Mouse (Mus musculus) MEL (cell line): ENCODE measurements around the gene Nkd1. TPM values are rescaled to one million over a fixed set of nuclear protein-coding genes. Genes with fewer than 3 reads are reported as not detected.
A peak's percentile ranks its signal among the peaks of the same experiment; 100 is the strongest.

ENCODE experiments used
- DNase-seq: peaks from one replicate; pipeline ENCODE4 v3.0.0; 2011; ENCODE audit warnings: low read depth, low spot score
- H3K27ac ChIP-seq: 2 replicates; pipeline ENCODE4 v1.5.1; 2012; ENCODE audit warnings: low read depth, mild to moderate bottlenecking, control low read depth, low read length, moderate library complexity; ENCODE audit not compliant: control insufficient read depth
- H3K27me3 ChIP-seq, 2 experiments: fragments of 150-350 bp in 1 of 2; sonication (generic) in 1 of 2; 2 replicates each; pipeline ENCODE4 v1.6.1; 2012; ENCODE audit warnings: low read length in 2 of 2, mild to moderate bottlenecking in 2 of 2, improper control_type of control experiment in 1 of 2, moderate library complexity in 1 of 2; ENCODE audit not compliant: insufficient read depth in 2 of 2, control insufficient read depth in 1 of 2
- H3K36me3 ChIP-seq, 2 experiments: 2 replicates each; pipeline ENCODE4 v1.6.1; 2012 to 2014; ENCODE audit warnings: low read length in 2 of 2, improper control_type of control experiment in 1 of 2, inconsistent platforms in 1 of 2, mild to moderate bottlenecking in 1 of 2; ENCODE audit not compliant: insufficient read depth in 2 of 2, control insufficient read depth in 1 of 2
- H3K4me1 ChIP-seq, 2 experiments: fragments of 150-350 bp in 1 of 2; sonication (generic) in 1 of 2; 2 replicates each; pipeline ENCODE4 v1.6.1; 2012; ENCODE audit warnings: low read length in 2 of 2, improper control_type of control experiment in 1 of 2, mild to moderate bottlenecking in 1 of 2; ENCODE audit not compliant: insufficient read depth in 2 of 2, control insufficient read depth in 1 of 2
- H3K4me3 ChIP-seq, 2 experiments: fragments of 150-350 bp in 1 of 2; sonication (generic) in 1 of 2; 2 replicates each; pipeline ENCODE4 v1.5.1; 2012; ENCODE audit warnings: low read depth in 2 of 2, low read length in 2 of 2, mild to moderate bottlenecking in 2 of 2, moderate library complexity in 2 of 2, control low read depth in 1 of 2, improper control_type of control experiment in 1 of 2; ENCODE audit not compliant: control insufficient read depth in 1 of 2, insufficient read depth in 1 of 2
- H3K79me2 ChIP-seq: 2 replicates; pipeline ENCODE4 v1.6.1; 2012; ENCODE audit warnings: mild to moderate bottlenecking, low read length, moderate library complexity; ENCODE audit not compliant: control insufficient read depth, poor library complexity, insufficient read depth
- H3K9ac ChIP-seq: 2 replicates; pipeline ENCODE4 v1.6.1; 2012; ENCODE audit warnings: low read depth, mild to moderate bottlenecking, control low read depth, low read length, moderate library complexity; ENCODE audit not compliant: control insufficient read depth, poor library complexity, severe bottlenecking
- H3K9me3 ChIP-seq: fragments of 150-350 bp; sonication (generic); replicated peaks from 2 replicates; pipeline ENCODE4 v1.6.1; 2012; ENCODE audit warnings: mild to moderate bottlenecking, low read length, improper control_type of control experiment, moderate library complexity; ENCODE audit not compliant: insufficient read depth
- BHLHE40 ChIP-seq: IDR thresholded peaks from 2 replicates; pipeline ENCODE4 v1.6.1; 2012; ENCODE audit warnings: low read depth, mild to moderate bottlenecking, inconsistent platforms, low read length, improper control_type of control experiment, borderline replicate concordance
- CTCF ChIP-seq, 3 experiments: IDR thresholded peaks in 2 of 3; conservative IDR thresholded peaks in 1 of 3; 2 replicates each; pipeline ENCODE4 v1.5.1; 2011 to 2012; ENCODE audit warnings: low read length in 3 of 3, low read depth in 2 of 3, mild to moderate bottlenecking in 2 of 3, improper control_type of control experiment in 1 of 3, inconsistent platforms in 1 of 3, mixed read lengths in 1 of 3, moderate library complexity in 1 of 3; ENCODE audit not compliant: control insufficient read depth in 1 of 3, insufficient read depth in 1 of 3, poor library complexity in 1 of 3, severe bottlenecking in 1 of 3
- EP300 ChIP-seq, 2 experiments: IDR thresholded peaks; 2 replicates each; pipeline ENCODE4 v1.6.1; 2011; ENCODE audit warnings: improper control_type of control experiment in 2 of 2, low read length in 2 of 2, low read depth in 1 of 2, mild to moderate bottlenecking in 1 of 2
- ETS1 ChIP-seq: IDR thresholded peaks from 2 replicates; pipeline ENCODE4 v1.6.1; 2012; ENCODE audit warnings: low read depth, mild to moderate bottlenecking, inconsistent platforms, low read length, improper control_type of control experiment, moderate library complexity
- HCFC1 ChIP-seq: IDR thresholded peaks from 2 replicates; pipeline ENCODE4 v1.6.1; 2012; ENCODE audit warnings: low read depth, mild to moderate bottlenecking, inconsistent platforms, low read length, improper control_type of control experiment, moderate library complexity
- JUND ChIP-seq: IDR thresholded peaks from 2 replicates; pipeline ENCODE4 v1.6.1; 2011; ENCODE audit warnings: low read depth, mild to moderate bottlenecking, improper control_type of control experiment, low read length
- MAFK ChIP-seq: IDR thresholded peaks from 2 replicates; pipeline ENCODE4 v1.6.1; 2011; ENCODE audit warnings: low read depth, mild to moderate bottlenecking, low read length, improper control_type of control experiment, borderline replicate concordance
- MAX ChIP-seq: IDR thresholded peaks from 2 replicates; pipeline ENCODE4 v1.6.1; 2011; ENCODE audit warnings: low read length, improper control_type of control experiment
- MAZ ChIP-seq: IDR thresholded peaks from 2 replicates; pipeline ENCODE4 v1.6.1; 2012; ENCODE audit warnings: low read depth, mild to moderate bottlenecking, inconsistent platforms, low read length, improper control_type of control experiment
- MXI1 ChIP-seq: IDR thresholded peaks from 2 replicates; pipeline ENCODE4 v1.6.1; 2011; ENCODE audit warnings: mild to moderate bottlenecking, low read depth, low read length, improper control_type of control experiment
- POLR2AphosphoS2 ChIP-seq: IDR thresholded peaks from 2 replicates; pipeline ENCODE4 v1.6.1; 2011; ENCODE audit warnings: low read length, improper control_type of control experiment
- POLR2AphosphoS5 ChIP-seq: IDR thresholded peaks from 2 replicates; pipeline ENCODE4 v1.6.1; 2012; ENCODE audit warnings: low read depth, borderline replicate concordance, mild to moderate bottlenecking, inconsistent platforms, low read length, moderate library complexity, mixed read lengths
- RAD21 ChIP-seq: IDR thresholded peaks from 2 replicates; pipeline ENCODE4 v1.6.1; 2011; ENCODE audit warnings: mild to moderate bottlenecking, low read depth, low read length, improper control_type of control experiment
- RCOR1 ChIP-seq: IDR thresholded peaks from 2 replicates; pipeline ENCODE4 v1.6.1; 2012; ENCODE audit warnings: low read depth, mild to moderate bottlenecking, inconsistent platforms, low read length, improper control_type of control experiment
- SMC3 ChIP-seq: IDR thresholded peaks from 2 replicates; pipeline ENCODE4 v1.6.1; 2011; ENCODE audit warnings: low read depth, low read length, improper control_type of control experiment
- TAL1 ChIP-seq: IDR thresholded peaks from 2 replicates; pipeline ENCODE4 v1.6.1; 2012; ENCODE audit warnings: mild to moderate bottlenecking, inconsistent platforms, low read length, moderate library complexity, mixed read lengths
- TCF12 ChIP-seq: IDR thresholded peaks from 2 replicates; pipeline ENCODE4 v1.6.1; 2014; ENCODE audit warnings: low read depth, mild to moderate bottlenecking, inconsistent platforms, low read length, improper control_type of control experiment, moderate library complexity
- ZC3H11A ChIP-seq: IDR thresholded peaks from 2 replicates; pipeline ENCODE4 v1.6.1; 2012; ENCODE audit warnings: low read depth, mild to moderate bottlenecking, inconsistent platforms, low read length, improper control_type of control experiment
- ZMIZ1 ChIP-seq: IDR thresholded peaks from 2 replicates; pipeline ENCODE4 v1.6.1; 2012; ENCODE audit warnings: low read depth, mild to moderate bottlenecking, inconsistent platforms, low read length, improper control_type of control experiment, moderate library complexity
- polyA plus RNA-seq, 2 experiments: library from polyadenylated mRNA; stranded (reverse) in 1 of 2; unstranded in 1 of 2; fragments of >175 nt in 1 of 2; fragments of >200 nt in 1 of 2; gene quantifications; 2 replicates each; pipeline versions ENCODE4 v1.2.1 to v1.2.4; 2012; ENCODE audit warnings: low replicate concordance in 2 of 2, low read depth in 1 of 2; ENCODE audit not compliant: insufficient read length in 2 of 2, insufficient read depth in 1 of 2, missing spikeins in 1 of 2
- total RNA-seq: library from RNA; depleted of rRNA; stranded (reverse); fragments of 300-350 nt; gene quantifications from 2 replicates; pipeline ENCODE4 v1.2.3, GENCODE M21; 2012

Nkd1 gene
- total and polyA plus RNA-seq, 3 experiments, result not detected

DNA sequence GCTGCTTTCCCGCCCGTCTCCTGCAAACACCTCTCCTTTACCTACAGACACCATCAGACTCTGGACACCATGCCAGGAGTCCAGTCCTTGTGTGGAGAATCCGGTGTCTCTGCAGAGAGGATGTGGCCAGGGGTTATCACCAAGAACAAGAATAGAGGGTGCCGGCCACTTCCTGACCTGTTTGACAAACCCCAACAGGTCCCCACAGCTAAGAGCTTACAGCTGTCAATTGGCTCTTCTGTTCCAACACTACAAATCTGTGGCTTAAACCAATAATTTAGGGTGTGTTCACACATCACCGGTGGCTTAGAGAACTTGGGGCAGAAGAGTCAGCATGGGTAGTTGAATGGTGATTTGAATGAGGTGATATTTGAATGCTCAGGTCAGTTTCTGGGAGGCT, 97.5 kb downstream of the Nkd1 start:
- Histone ChIP-seq H3K4me3 (no peak overlapping the region), H3K27me3 (no peaks in the 10 kb centered on the region), H3K36me3 (no peaks in the 10 kb centered on the region), H3K9ac (no peak overlapping the region), H3K9me3 (no peaks in the 10 kb centered on the region), H3K4me1 (no peaks in the 10 kb centered on the region), H3K27ac (no peak overlapping the region), H3K79me2 (no peaks in the 10 kb centered on the region)
- TF ChIP-seq ETS1 (no peak), MAZ (no peak), MAFK (no peak), TAL1 (no peak), MXI1 (no peak), POLR2AphosphoS2 (no peak), MAX (no peak), ZMIZ1 (no peak), JUND (no peak), TCF12 (no peak), BHLHE40 (no peak), SMC3 (no peak), HCFC1 (no peak)
- no peak for DNase-seq

DNA sequence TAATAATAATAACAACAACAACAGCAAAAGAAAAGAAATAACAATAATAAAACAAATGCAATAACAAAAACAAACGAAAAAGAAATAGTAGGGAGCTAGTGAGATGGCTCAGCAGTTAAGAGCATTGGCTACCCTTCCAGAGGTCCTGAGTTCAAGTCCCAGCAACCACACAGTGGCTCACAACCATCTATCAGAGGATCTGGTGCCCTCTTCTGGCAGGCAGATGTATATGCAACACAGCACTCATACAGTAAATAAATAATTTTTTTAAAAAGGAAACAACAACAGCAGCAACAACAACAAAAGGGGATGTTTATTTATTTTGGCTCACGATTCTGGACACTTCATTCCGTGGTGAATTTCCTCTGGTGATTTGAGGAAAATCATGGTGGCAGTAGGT, 98.4 kb downstream of the Nkd1 start:
- Histone ChIP-seq H3K79me2 (no peaks in the 10 kb centered on the region), H3K9me3 (no peaks in the 10 kb centered on the region), H3K9ac (no peak overlapping the region), H3K27ac (no peak overlapping the region), H3K27me3 (no peaks in the 10 kb centered on the region), H3K4me1 (no peaks in the 10 kb centered on the region), H3K4me3 (no peak overlapping the region), H3K36me3 (no peaks in the 10 kb centered on the region)
- TF ChIP-seq EP300 (IDR thresholded peaks at IDR 0.05; ENCODE audit: low read depth in 1 of 2, low read length in 2 of 2), result no peak
- no peak for TF ChIP-seq TCF12
- TF ChIP-seq ZC3H11A, result peak; percentile 15; the same call in 1 of the 2 replicates
- TF ChIP-seq RAD21, result peak; percentile 17
- TF ChIP-seq CTCF (IDR thresholded peaks at IDR 0.05 in 2 of 3, conservative IDR thresholded peaks at IDR 0.05 in 1 of 3; ENCODE audit: control insufficient read depth in 1 of 3, insufficient read depth in 1 of 3, low read depth in 2 of 3, low read length in 3 of 3, poor library complexity in 1 of 3, severe bottlenecking in 1 of 3), result peak; percentile 27 to 33 (median 28)
- no peak for TF ChIP-seq ZMIZ1
- no peak for TF ChIP-seq RCOR1
- no peak for TF ChIP-seq ETS1
- no peak for TF ChIP-seq MXI1
- no peak for TF ChIP-seq TAL1
- TF ChIP-seq POLR2AphosphoS5, result no peak
- TF ChIP-seq SMC3, result 0 out of 2 replicates have a peak, but pooled peaks have one; percentile 17
- DNase-seq, result peak; percentile 45
